Mouse (Mus musculus) frontal cortex, postnatal 25 days (tissue): Measurements from ENCODE around the gene Brip1.
"Not testable (repeated sequence)": the region's sequence is repeated elsewhere in the genome, so short reads cannot be mapped to it uniquely, and the experiment has no call there.

Experiments
- DNase-seq, 2 experiments: peaks; one replicate each; pipeline ENCODE4 v3.0.0; 2022; ENCODE audit warnings: low spot score in 2 of 2

Gene Brip1

GRCm38 (mm10) chr11:86201037-86201786, at the start of gene Brip1:
TSS of gene Brip1 (minus strand) at chr11:86201193.
- DNase-seq = peak; percentile 73 to 83

- no peak for DNase-seq
Measured at GRCm38 (mm10) chr11:86232446-86232845, 31.5 kb upstream of the Brip1 start.

DNA sequence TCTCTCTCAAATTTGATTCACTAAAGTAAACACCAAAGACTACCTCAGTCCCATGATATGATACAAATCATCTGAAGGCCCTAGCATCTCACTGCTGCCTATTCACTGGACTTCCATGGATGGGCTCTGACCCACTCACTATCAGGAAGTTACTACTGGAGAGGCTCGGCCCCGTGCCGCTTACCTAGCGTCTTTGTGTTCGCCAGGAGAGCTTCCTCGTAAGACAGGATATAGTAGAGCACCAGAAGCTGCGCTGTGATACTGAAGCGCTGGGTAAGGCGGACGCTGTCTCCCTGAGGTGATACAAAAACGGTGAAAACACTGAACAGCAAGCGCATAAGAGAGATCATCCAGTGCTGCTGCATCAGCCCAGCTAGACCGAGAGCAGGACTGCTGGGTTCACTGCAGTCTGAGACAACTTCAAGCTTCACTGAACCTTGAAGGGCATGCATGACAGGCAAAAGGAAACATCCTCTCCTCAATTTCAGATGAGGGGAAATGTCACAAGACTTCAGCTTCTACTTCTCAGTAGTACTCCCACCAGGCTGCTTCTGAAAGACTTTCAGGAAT, 30.9 kb upstream of the Brip1 start:
- DNase-seq = no peak

GRCm38 (mm10) chr11:86226646-86227180, 25.7 kb upstream of the Brip1 start:
- no peak for DNase-seq

DNA sequence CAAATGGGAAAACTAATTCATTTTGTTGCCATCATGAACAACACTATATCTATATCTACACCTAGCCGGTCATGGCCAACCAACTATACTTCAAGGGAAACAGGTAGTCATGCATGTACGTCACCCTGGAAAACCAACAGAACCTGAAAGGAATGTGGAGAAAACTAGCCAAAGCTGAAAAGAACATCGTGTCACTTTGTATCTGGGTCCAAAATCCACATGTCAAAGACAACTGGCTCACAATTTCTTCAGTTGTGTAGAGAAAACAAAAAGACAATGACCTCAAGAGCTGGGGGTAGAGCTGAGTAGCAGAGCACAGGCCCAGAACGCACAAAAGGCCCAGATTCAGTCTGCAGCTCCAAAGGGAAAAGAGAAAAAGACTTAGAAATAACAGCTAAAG, 24.8 kb upstream of the Brip1 start:
- DNase-seq = no peak

DNA sequence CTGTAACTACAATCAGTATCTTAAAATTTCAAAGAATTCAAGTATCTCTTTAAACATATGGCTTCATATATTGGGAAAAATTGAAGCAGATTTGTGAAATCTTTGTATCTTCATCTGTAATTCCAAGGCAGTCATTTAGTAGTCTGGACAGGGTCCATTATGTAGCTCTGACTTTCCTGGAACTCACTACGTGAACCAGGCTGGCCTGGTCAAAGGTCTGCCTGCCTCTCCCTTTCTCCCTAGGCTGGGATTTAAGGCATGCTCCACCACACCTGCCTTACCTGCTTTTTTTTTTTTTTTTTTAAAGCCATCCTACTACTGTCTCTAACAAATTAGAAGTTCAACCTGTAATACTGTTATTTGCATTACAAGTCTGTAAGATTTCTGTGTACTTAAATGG, 10.8 kb upstream of the Brip1 start:
- no peak for DNase-seq

- no peak for DNase-seq
Measured at GRCm38 (mm10) chr11:86209123-86209522, 8.1 kb upstream of the Brip1 start.

DNA sequence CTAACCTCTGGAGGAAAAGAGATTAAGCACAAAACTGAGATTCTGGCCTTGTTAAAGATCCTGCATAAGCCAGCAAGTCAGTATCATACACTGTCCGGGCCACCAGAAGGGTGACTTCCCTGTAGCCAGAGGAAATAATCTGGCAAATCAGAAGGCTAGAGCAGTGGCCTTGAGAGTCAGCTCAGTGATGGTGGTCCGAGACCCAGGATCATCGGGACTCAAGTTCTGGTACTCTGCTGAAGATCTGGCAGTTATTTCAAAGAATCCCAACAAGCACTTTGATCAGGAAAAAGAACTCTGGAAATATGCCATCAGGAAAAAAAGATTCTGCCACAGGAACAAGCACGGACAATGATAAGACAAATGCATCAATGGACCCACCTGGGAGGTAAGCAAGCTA, 4.9 kb upstream of the Brip1 start:
- DNase-seq = no peak

- no peak for DNase-seq
Measured at GRCm38 (mm10) chr11:86205031-86205430, 4.0 kb upstream of the Brip1 start.

- DNase-seq = no peak
Measured at GRCm38 (mm10) chr11:86201901-86202675, 1.1 kb upstream of the Brip1 start.

DNA sequence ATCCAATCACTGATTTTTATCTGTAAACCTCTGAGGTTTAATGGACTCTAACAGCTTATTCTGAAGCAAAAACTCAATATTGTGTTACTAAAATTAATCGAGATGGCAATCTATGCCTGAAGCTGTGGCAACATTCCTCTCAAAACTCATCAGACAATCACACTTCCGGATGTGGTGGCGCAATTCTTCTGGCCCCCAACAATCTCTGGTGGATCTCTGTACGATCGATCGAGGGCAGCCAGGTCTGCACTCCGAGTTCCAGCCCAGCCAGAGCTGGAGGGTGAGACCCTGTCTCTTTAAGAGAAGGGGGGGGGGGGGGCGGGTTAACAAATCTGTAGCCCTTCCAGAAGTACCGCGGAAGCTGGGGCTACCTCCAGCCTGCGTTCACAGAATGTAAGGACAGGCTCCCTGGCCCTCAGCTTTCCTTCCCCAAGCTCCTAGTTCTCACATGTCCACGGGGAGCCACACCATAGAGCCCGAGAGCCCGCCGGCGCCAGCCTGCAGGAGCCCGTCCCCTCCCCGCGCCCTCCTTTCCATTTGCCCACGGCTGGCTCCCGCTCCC, 452 bp downstream of the Brip1 start:
- no peak for DNase-seq

GRCm38 (mm10) chr11:86199733-86200132, 1.3 kb downstream of the Brip1 start:
- DNase-seq = no peak

- DNase-seq = not testable (repeated sequence)
Measured at GRCm38 (mm10) chr11:86185224-86185623, 15.8 kb downstream of the Brip1 start.

GRCm38 (mm10) chr11:86175833-86176232, 25.2 kb downstream of the Brip1 start:
- DNase-seq = no peak

DNA sequence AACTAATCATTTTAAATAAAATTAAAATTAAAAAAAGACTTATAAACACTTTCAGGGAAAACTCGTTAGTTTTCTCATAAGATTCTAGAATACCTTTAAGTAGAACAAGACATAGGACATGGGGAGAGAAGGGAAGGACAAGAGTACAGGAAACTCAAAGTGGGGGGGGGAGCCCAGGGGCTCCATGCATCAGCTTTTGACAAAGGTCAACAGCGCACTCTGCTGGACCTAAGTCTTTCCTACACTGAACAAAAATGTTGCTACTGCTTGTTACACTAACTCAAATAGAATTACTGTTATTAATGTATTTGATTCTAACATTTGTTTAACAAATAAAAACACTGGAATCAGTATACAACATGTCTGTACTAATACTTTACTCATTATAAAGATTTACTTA, 26.8 kb downstream of the Brip1 start:
- DNase-seq = peak; percentile 13 to 36

DNA sequence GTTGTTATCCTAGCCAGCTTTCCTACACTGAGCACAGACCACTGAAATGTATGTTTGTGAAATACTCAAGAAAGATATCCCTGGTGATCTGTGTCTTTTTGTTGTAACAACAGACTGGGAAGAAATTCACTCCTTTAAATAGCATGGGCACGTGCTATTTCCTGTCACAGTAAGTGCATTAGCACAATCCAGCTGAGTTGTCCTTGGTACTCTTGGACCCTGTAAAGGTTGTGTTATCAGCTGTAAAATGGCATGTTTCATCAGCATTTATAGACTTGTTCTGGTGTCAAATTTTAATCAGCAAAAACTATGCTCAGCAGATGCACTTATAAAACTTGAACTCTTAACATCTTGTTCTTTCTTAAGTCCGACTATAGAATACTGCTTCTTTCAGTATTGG, 30.2 kb downstream of the Brip1 start:
- no peak for DNase-seq

- DNase-seq = no peak
Measured at GRCm38 (mm10) chr11:86160251-86160650, 40.7 kb downstream of the Brip1 start.

- DNase-seq = no peak
Measured at GRCm38 (mm10) chr11:86158950-86159349, 42.0 kb downstream of the Brip1 start.

DNA sequence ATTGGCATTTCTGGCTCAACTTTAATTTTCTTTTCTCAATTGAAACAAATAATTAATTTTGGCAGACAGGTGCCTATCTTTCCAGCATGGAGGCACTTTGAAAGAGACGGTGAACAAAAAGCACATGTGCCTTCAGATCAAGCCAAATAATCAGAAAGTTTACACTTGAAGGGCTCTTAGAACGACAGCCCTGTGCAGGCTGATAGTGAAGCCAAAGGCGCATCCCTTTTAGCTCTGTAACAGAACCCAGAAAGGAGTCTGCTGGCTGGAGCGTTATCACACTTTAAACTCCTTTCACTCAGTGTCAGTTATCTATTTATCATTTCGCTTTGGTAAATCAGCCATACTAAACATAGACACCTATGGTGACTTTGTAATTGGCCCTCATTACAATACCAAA, 45.4 kb downstream of the Brip1 start:
- no peak for DNase-seq

- no peak for DNase-seq
Measured at GRCm38 (mm10) chr11:86131324-86131723, 69.7 kb downstream of the Brip1 start.

- no peak for DNase-seq
Measured at GRCm38 (mm10) chr11:86117078-86117869, 83.7 kb downstream of the Brip1 start.
